Mouse (Mus musculus): Measurements from ENCODE around the gene Rnf220. TPM values are rescaled to one million over a fixed set of nuclear protein-coding genes. Genes with fewer than 3 reads are reported as not detected.

Gene Rnf220
- polyA plus RNA-seq, 1 experiment, result 112 TPM

DNA sequence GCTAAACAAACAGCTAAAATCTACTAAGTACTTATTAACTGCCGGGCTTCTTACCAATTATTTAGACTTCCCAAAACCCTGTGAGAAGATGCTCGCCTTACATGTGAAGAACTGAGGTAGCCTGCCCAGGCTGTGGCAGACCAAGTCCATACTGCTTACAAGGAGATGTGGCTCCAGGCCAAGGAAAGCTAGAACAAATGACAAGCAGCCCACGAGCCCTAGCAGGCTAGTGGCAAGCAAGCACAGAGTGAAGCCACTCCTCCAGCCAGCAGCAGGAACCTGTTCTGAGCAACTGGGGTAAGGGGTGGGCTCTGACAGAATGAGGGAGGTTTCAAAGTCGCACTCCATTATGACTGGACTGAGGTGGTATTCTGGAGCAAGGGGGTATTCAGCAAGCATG is 222.1 kb downstream of the Rnf220 start:
- no peak for TF ChIP-seq GATA1 (IDR thresholded peaks at IDR 0.05; ENCODE audit: low read length)

DNA sequence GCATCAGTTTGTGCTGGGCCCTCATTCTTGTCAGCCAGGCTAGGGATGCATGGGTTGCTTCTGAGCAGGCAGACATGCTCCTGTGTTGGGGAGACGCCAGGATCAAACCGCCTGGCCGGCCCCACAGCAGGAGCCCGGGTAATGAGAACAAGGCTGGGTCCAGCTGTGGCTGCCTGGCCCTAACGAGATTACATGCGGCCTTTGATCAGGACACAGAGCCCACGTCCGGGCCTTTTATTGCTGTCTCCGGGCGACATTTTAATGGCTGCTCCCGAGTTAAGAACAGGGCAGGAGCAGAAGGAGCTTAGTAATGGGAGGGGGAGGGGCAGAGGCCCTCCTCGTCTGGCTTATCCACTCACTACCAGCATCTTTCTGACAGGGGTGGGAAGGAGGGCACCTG is 224.4 kb downstream of the Rnf220 start:
- TF ChIP-seq GATA1 (IDR thresholded peaks at IDR 0.05; ENCODE audit: low read length), result no peak

DNA sequence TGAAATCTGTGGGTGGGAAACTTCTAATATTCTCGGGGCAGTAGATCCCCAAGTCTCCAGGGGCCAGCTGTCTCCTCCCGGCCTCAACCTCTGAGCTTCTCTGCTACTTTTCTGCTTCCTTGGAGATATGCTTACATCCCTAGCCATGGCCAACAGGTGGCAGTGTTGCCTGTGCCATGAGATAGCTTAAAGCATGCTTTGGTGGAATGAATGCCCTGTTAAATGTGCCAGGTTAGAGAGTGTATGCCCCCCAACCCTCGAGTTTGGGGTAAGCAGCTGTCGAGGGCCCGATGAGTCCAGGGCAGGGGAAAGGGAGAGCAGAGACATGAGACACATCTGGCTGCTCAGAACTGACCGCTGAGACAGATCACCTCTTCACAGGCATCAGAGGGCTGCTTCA is 226.6 kb downstream of the Rnf220 start:
- no peak for TF ChIP-seq GATA1 (IDR thresholded peaks at IDR 0.05; ENCODE audit: low read length)

DNA sequence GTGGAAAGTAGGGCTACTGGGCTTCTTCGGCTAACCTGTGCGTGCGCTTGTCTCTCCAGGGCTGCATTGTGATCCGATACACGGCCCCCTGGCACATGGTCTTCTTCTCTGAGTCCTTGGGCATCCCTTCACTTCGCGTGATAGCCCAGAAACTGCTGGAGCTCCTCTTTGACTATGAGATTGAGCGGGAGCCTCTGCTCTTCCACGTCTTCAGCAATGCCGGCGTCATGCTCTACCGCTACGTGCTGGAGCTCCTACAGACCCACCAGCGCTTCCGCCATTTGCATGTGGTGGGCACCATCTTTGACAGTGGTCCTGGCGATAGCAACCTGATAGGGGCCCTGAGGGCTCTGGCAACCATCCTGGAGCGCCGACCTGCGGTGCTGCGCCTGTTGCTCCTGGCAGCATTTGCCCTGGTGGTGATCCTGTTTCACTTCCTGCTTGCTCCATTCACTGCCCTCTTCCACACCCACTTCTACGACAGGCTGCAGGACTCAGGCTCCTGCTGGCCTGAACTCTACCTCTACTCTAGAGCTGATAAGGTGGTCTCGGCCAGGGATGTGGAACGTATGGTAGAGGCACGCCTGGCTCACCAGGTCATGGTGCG is 228.9 kb downstream of the Rnf220 start:
- no peak for TF ChIP-seq GATA1 (IDR thresholded peaks at IDR 0.05; ENCODE audit: low read length)

DNA sequence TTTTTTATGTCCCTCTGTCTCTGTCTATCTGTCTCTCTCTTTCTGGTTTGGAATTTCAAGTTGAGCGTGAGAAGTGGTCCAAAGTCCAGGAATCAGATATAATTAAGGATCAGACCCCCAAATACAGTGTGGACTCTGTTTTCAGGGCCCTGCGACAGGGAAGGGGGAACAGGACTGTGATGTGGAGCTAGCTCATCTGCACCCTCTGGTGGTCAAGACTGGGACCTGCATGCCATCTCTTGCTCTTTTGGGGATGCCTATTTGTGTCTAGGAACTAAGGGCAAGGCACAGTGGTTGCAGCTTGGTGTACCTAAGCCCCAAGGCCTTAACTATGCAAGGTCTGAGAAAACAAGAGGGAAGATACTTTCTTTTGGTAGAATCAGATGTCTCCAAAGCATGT is 229.6 kb downstream of the Rnf220 start:
- TF ChIP-seq GATA1 (IDR thresholded peaks at IDR 0.05; ENCODE audit: low read length), result no peak

DNA sequence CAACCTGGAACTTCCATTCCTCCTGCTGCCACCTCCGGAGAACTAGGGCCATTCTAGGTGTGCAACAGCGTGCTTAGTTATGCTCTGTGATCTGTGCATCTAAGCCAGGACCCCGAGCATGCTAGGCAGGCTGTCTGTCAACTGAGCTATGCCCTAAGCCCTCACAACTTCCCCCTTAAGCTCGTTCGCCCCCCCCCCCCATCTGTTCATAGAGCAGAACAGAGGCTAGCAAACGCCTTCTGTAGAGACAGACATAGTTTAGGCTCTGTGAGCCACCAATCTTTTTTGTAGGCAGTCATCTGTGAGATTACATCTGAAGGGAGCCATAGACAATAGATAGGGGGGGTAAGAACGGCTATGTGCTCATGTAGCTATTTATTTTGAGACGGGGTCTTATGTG is 233.9 kb downstream of the Rnf220 start:
- no peak for TF ChIP-seq GATA1 (IDR thresholded peaks at IDR 0.05; ENCODE audit: low read length)

DNA sequence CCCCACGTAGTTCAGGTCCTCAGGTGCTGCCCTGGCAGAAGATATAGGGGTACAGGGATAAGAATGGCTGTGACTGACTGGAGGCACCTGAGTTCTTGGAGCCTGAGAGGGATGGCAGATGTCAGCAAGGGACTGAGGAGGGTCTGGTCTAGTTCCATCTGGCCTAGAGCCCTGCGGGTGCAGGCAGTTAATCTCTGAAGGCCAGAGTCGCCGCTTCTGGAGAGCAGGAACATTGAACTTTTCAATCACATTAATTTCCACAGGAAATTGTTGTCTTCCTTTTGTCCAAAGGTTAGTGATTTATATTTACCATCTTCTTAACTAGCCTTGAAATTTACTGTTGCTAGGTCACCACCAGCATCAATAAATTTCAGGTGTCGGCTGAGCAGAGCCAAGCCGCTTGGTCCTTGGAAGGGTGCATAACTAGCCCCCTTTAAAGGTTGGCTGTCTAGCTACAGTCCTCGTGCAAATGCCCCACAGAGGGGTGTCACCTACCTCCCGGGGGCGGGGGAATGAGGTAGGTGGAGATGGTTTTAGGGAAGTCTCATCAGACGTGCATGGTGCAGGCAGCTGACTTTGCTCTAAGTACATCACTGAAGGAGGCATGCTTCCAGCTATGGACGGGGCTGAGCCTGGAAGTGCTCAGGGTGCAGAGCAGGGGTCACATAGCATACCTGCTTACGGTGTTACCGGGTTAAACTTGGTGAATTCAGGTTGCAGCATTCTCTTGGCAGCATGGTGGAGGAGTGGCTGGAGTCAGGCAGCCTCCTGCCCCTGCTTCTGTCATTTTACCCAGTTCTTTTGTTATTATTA is 234.5 kb downstream of the Rnf220 start:
- no peak for TF ChIP-seq GATA1 (IDR thresholded peaks at IDR 0.05; ENCODE audit: low read length)

DNA sequence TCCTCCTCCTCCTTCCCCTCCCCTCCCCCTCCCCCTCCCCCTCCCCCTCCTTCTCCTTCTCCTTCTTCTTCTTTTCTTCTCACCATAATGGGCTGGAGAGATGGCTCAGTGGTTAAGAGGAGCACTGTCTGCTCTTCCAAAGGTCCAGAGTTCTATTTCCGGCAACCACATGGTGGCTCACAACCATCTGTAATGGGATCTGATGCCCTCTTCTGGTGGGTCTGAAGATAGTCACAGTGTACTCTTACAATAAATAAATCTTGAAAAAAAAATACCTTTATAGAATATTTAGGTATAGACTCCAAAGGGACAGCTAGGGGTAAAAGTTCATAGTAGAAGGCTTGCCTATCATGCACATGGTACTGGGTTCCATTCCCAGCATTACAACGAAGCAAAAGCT is 235.6 kb downstream of the Rnf220 start:
- no peak for TF ChIP-seq GATA1 (IDR thresholded peaks at IDR 0.05; ENCODE audit: low read length)

DNA sequence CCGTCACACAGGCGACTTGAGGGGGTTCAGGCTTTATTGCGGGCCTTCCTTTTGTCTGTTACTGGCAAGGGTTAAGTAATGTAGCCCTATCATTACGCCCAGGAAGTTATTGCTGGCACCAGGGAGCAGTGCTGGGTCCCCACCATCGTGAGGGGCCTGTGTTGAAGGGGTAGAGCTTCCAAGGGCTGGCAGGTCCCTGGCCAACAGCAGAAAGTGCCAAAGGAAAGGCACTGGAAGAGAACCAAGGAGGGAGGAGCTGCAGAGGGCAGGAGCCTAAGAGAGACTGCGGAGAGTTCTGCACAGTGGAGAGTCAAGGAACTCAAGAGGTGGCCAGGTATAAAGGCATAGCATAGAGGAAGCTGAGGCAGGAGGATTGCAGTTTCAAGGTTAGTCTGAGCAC is 242.2 kb downstream of the Rnf220 start:
- no peak for TF ChIP-seq GATA1 (IDR thresholded peaks at IDR 0.05; ENCODE audit: low read length)

DNA sequence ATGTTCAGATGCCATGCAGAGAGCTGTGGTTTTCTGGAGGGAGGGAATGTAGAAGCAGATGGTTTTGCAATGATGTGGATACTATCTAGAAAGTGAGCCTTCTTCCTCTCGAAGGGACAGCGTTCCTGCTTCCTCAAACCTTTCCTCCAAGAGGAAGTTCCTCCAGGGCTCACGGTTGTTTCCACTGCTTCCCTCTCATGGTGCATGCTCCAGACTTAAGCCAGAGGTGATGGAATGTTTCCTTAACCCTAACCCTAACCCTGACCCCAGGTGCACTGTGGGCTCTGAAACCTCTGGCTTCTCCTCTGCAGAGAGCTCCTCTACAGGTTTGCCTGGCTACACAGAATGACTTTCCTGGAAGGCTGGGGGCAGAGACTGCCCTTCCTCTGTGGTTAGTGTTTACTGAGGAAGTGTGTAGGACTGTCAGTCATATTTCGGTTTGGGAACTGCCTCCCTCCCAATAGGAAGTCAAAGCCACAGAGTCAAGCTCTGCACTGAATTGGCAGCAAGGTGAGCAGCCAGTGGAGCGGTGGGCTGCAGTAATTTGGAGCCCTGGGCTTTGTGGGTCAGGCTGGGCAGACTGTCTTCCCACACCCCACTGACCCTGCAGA is 242.7 kb downstream of the Rnf220 start:
- TF ChIP-seq GATA1 (IDR thresholded peaks at IDR 0.05; ENCODE audit: low read length), result no peak

DNA sequence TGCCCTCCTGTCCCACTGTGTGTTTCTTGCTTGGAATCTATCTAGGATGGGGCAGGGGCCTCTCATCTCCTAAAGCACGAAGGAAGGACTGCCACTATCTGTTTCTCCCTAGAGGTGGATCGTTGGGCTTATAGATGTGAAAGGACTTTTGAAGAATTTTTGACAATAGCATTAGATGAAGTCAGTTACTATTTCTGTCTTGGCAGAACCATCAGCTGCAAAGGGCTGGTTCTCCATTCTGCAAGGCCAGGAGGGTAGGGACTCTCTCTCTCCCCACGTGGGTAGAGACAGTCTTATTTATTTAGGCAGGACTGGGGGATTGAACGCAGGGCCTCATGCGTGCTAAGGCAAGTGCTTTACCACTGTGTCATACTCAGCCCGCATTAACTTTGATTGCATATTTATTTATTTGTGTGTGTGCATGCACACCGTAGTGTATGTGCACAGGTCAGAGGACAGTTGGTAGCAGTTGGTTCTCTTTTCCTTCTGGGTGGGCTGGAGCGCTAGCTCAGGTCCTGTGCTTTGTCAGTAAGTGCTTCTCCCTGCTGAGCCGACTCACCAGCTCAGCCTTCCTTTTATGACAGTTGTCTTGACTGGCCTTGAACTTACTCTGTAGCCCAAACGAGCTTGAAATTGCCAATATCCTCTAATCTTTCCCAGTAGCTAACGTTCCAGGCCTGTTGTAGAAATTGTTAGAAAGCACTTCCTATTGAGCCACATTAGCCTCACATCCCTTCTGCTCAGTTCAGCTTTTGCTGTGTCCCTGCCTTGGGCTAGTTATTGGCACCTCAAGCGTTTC is 243.4 kb downstream of the Rnf220 start:
- TF ChIP-seq GATA1 (IDR thresholded peaks at IDR 0.05; ENCODE audit: low read length), result no peak

DNA sequence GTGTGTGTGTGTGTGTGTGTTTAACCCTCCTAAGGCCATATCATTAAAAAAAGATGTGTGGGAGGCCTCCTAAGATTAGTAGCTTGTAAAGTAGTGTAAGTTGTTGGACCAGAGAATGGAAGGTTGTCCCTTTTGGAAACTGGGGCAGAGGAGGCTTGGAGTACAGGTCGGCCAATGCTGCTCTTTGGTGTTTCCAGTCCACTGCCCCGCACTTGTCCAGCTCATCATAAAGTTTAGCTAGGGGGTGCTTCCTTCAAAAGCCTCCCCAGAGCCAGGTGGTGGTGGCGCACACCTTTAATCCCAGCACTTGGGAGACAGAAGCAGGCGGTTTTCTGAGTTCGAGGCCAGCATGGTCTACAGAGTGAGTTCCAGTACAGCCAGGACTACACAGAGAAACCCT is 244.1 kb downstream of the Rnf220 start:
- no peak for TF ChIP-seq GATA1 (IDR thresholded peaks at IDR 0.05; ENCODE audit: low read length)

DNA sequence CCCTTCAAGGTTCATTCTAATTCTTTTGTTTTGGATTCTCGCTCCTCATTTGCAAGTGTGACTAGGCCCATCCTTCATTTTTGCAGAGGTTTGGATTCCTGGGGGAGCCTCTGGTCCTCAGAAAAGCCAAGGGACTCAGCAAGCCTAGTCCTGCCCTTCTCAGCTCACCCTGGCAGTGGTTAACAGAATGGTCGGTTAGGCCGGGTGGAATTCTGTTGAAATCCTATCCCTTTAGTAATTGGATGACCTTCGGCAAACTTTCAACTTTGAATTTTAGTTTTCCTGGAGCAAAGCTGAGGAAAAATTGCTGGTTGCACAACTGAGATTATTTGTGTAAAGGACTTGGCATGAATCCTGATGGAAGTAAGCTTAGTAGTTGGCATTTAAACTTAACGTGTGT is 244.5 kb downstream of the Rnf220 start:
- no peak for TF ChIP-seq GATA1 (IDR thresholded peaks at IDR 0.05; ENCODE audit: low read length)

DNA sequence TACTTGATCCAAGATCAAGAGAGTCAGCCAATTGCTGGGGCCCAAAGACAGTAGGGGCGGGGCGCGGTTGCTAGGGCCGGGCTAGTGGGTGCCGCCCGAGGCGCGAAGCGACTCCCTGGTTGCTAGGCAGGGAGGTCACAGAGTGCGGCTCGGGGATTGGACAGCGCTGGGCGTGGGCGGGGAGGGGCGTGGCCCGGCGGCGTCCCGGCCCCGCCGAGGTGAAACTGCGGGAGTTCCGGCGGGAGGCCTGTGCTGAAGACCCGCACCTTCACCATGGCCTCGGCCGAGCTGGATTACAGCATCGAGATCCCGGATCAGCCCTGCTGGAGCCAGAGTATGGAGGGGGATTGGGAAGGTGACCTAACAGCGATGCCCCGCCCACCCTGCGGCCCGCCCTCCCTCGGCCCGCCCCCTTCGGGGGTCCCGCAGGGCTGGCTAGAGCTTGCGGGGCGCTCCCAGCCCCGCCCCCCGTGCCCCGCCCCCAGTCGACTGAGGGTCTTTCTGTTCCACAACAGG is 245.0 kb downstream of the Rnf220 start, which contains the start of the genes Tmem53 and Armh1:
Gene Tmem53, plus strand, starts transcription at position 151 of the 516 bp plus-strand sequence.
Gene Armh1, minus strand, starts transcription at position 325 of the 516 bp plus-strand sequence.
- no peak for TF ChIP-seq GATA1 (IDR thresholded peaks at IDR 0.05; ENCODE audit: low read length)

DNA sequence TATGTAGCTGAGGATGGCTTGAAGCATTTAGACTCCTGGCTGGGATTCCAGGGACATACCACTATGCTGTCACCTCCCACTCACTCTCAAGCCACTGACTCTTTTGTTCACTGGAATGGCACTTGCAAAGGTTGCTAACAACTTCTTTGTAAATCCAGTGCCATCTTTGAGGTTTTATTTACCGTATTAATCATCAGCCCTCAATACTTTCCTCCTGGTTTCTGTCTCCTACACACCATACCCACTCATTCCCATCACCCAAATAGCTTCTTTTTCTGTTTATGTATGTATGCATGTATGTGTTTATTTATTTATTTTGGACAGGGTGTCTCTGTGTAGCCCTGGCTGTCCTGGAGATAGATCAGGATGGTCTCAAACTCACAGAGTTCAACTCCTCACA is 245.9 kb downstream of the Rnf220 start:
- TF ChIP-seq GATA1 (IDR thresholded peaks at IDR 0.05; ENCODE audit: low read length), result no peak

DNA sequence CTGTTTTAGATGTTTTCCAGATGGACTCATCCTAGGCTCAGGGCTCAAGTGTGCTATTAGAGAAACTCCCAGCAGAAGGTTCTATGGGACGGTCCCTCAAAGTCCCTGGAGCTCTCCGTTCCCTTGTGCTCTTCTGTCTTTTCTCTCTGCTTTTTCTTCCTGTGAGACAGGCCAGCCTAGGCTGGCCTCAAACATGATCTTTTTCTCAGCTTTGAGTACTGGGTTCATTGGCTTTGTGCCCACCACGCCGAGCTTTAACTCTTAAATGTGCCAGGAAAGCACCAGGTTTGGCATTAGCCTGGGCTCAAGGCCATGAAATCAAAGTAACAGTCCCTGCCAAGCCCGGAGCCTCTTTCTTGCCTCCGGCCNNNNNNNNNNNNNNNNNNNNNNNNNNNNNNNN is 256.0 kb downstream of the Rnf220 start:
- TF ChIP-seq GATA1 (IDR thresholded peaks at IDR 0.05; ENCODE audit: low read length), result no peak
